Mouse (Mus musculus) heart, adult 2 months (tissue): ENCODE results near the gene Cmbl. TPM values are rescaled to one million over a fixed set of nuclear protein-coding genes. Genes with fewer than 3 reads are reported as not detected.

Experiments
- DNase-seq, 2 experiments: peaks; one replicate each; pipeline ENCODE4 v3.0.0; 2021
- H3K27ac ChIP-seq: fragments of 200-600 bp; 2 replicates; pipeline ENCODE4 v1.8.1; 2022
- H3K27me3 ChIP-seq: fragments of 200-500 bp; 2 replicates; pipeline ENCODE4 v1.6.1; 2012; ENCODE audit warnings: mild to moderate bottlenecking, low read length, inconsistent platforms, mixed read lengths; ENCODE audit not compliant: control insufficient read depth, insufficient read depth
- H3K36me3 ChIP-seq: fragments of 200-500 bp; 2 replicates; pipeline ENCODE4 v1.6.1; 2012; ENCODE audit warnings: low read length, inconsistent platforms; ENCODE audit not compliant: control insufficient read depth, insufficient read depth
- H3K4me1 ChIP-seq: fragments of 200-500 bp; 2 replicates; pipeline ENCODE4 v1.6.1; 2011; ENCODE audit warnings: low read length; ENCODE audit not compliant: control insufficient read depth, insufficient read depth
- H3K4me3 ChIP-seq: fragments of 200-600 bp; 2 replicates; pipeline ENCODE4 v1.8.1; 2022
- H3K79me2 ChIP-seq: fragments of 200-500 bp; replicated peaks from 2 replicates; pipeline ENCODE4 v1.6.1; 2012; ENCODE audit warnings: mild to moderate bottlenecking, inconsistent platforms, low read length, moderate library complexity, mixed read lengths; ENCODE audit not compliant: control insufficient read depth, insufficient read depth
- H3K9ac ChIP-seq: fragments of 200-500 bp; 2 replicates; pipeline ENCODE4 v1.6.1; 2012; ENCODE audit warnings: low read depth, mild to moderate bottlenecking, control low read depth, inconsistent platforms, low read length, mixed read lengths
- CTCF ChIP-seq: fragments of 200-600 bp; IDR thresholded peaks from 2 replicates; pipeline ENCODE4 v1.8.1; 2022; ENCODE audit warnings: antibody characterized with exemption, mild to moderate bottlenecking, moderate library complexity
- EP300 ChIP-seq: fragments of 200-500 bp; IDR thresholded peaks from 2 replicates; pipeline ENCODE4 v1.6.1; 2011; ENCODE audit warnings: low read depth, low read length, control low read depth; ENCODE audit not compliant: insufficient read depth
- POLR2A ChIP-seq: fragments of 200-500 bp; IDR thresholded peaks from 2 replicates; pipeline ENCODE4 v1.6.1; 2011; ENCODE audit warnings: mild to moderate bottlenecking, low read depth, low read length, control low read depth; ENCODE audit not compliant: insufficient read depth
- WGBS: fragments of 180-500 bp; shearing (Covaris S2); methylation state at CpG from one replicate; pipeline ENCODE4 v1.1.7; 2018; 5-methylcytosine and 5-hydroxymethylcytosine counted together
- intact Hi-C: fragments of 180-260 bp; cut with DNase I; formaldehyde crosslinking; loops from one replicate; pipeline ENCODE4 v1.15.1; 2025
- polyA plus RNA-seq: library from polyadenylated mRNA; depleted of rRNA; stranded (reverse); fragments of >200 nt; gene quantifications from 2 replicates; pipeline ENCODE4 v1.2.3, GENCODE M21; 2012
- total RNA-seq, 2 experiments: library from RNA; stranded (reverse); gene quantifications; 2 replicates each; pipeline ENCODE4 v1.2.3; 2021

Gene Cmbl
- total and polyA plus RNA-seq, 3 experiments: 27.1 to 49.6 (median 30.7) TPM

DNA sequence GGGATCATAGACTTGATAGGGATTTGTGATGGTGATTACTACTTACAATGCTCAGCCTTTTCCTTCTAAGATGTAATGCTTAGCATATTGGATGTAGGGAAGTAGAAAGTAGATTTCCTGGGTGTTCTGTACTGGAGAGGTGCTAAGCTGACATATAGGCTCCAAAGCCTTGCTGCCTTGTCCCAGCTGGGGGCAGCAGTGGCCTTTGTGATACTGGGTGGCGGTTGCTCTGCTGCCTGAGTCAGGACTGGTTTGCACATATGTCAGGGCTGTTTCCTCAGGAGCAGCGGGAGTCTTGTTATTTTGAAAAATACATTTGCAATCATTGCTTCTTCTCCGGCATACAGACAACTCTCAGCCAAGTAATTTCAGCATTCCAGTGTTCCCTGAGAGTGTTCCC lies 45.8 kb downstream of the Cmbl start:
- Histone ChIP-seq H3K79me2 (no peaks in the 10 kb centered on the region), H3K27ac (no peak overlapping the region), H3K4me3 (no peak overlapping the region), H3K27me3 (no peaks in the 10 kb centered on the region), H3K4me1 (no peaks in the 10 kb centered on the region), H3K9ac (no peak overlapping the region), H3K36me3 (no peaks in the 10 kb centered on the region)
- intact Hi-C loops: loop anchor here (10.0 kb wide), 1 partner anchor 1154 kb away; no protein-coding TSS in a partner anchor
- peak; percentile 54 for TF ChIP-seq CTCF
- TF ChIP-seq EP300: no peak
- no peak for TF ChIP-seq POLR2A
- DNase-seq: no peak
- 81% methylated on average over 3 of the region's 3 CpGs for WGBS

GRCm38 (mm10) chr15:31611976-31612375 lies 46.8 kb downstream of the Cmbl start:
- 91% methylated on average over 4 of the region's 4 CpGs for WGBS
- no peak for DNase-seq
- Histone ChIP-seq H3K4me3 (no peak overlapping the region), H3K27ac (no peak overlapping the region), H3K4me1 (no peaks in the 10 kb centered on the region), H3K9ac (no peak overlapping the region), H3K36me3 (no peaks in the 10 kb centered on the region), H3K79me2 (no peaks in the 10 kb centered on the region), H3K27me3 (no peaks in the 10 kb centered on the region)
- TF ChIP-seq EP300 (no peak), CTCF (no peak), POLR2A (no peak)
- intact Hi-C loops: loop anchor here (10.0 kb wide), 1 partner anchor 1153 kb away; no protein-coding TSS in a partner anchor

- Histone ChIP-seq H3K4me3 (no peak overlapping the region), H3K79me2 (no peaks in the 10 kb centered on the region), H3K36me3 (no peaks in the 10 kb centered on the region; the same call in 1 of the 2 replicates), H3K4me1 (no peaks in the 10 kb centered on the region), H3K9ac (no peak overlapping the region), H3K27me3 (no peaks in the 10 kb centered on the region), H3K27ac (no peak overlapping the region)
- no peak for TF ChIP-seq CTCF
- TF ChIP-seq POLR2A: no peak
- no peak for TF ChIP-seq EP300
- intact Hi-C loops: loop anchor here (10.0 kb wide), 1 partner anchor 1151 kb away; no protein-coding TSS in a partner anchor
- DNase-seq: no peak
- WGBS: 83% methylated on average over 6 of the region's 6 CpGs
Observed at GRCm38 (mm10) chr15:31613826-31614453, 48.8 kb downstream of the Cmbl start.

DNA sequence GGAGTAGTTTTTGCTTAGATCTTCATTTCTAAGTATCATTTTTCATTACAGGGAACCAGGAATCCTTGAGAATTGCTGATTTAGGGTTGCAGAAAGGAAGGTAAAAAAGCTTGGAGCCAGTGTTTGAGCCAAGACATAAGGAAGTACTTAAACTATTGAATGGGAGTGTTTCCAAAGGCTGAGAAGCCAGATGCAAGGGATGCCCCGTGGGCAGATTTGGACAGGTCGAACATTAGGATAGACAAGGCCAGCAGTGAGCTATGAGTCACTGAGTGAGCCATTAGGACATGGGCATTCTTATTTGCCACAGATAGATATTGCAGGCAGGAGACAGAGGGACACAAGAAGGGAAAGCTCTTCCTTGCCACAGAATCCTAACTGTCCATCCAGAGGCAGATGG lies 49.5 kb downstream of the Cmbl start:
- Histone ChIP-seq H3K27ac (no peak overlapping the region), H3K27me3 (no peaks in the 10 kb centered on the region), H3K79me2 (no peaks in the 10 kb centered on the region), H3K36me3 (no peaks in the 10 kb centered on the region; the same call in 1 of the 2 replicates), H3K9ac (no peak overlapping the region), H3K4me3 (no peak overlapping the region), H3K4me1 (no peaks in the 10 kb centered on the region)
- WGBS: 85% methylated on average over 2 of the region's 2 CpGs
- intact Hi-C loops: loop anchor here (10.0 kb wide), 1 partner anchor 1150 kb away; no protein-coding TSS in a partner anchor
- TF ChIP-seq POLR2A (no peak), EP300 (no peak)
- DNase-seq: no peak

DNA sequence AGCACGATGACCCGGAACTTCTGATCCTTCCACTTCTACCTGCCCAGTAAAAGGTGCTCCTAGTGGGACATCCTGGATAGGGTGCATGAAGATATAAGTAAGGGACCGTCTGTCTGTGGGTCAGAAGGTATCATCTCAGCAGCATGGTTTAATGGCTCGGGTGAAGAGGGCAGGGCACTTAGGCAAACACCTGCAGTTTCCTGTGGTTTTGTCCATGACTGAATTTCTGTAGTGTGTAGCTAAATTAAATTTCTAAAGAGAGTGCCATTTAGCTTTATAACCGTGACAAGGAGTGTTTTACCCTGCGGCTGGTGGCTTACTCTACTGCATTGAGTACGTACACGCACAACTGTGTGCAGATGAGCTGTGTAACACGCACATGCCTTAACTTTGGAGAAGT lies 52.1 kb downstream of the Cmbl start:
- Histone ChIP-seq H3K27ac (no peak overlapping the region), H3K9ac (no peak overlapping the region), H3K36me3 (no peaks in the 10 kb centered on the region; the same call in 1 of the 2 replicates), H3K79me2 (no peaks in the 10 kb centered on the region), H3K4me1 (no peaks in the 10 kb centered on the region), H3K4me3 (no peak overlapping the region), H3K27me3 (no peaks in the 10 kb centered on the region)
- 92% methylated on average over 9 of the region's 9 CpGs for WGBS
- TF ChIP-seq POLR2A: no peak
- TF ChIP-seq EP300: no peak
- TF ChIP-seq CTCF: no peak
- DNase-seq: no peak
- intact Hi-C loops: loop anchor here (10.0 kb wide), 1 partner anchor 1148 kb away; no protein-coding TSS in a partner anchor

- no peaks in the 10 kb centered on the region; the same call in 1 of the 2 replicates for H3K36me3 ChIP-seq
- H3K79me2 ChIP-seq: no peaks in the 10 kb centered on the region
- H3K9ac ChIP-seq: no peak overlapping the region
- H3K27ac ChIP-seq: no peak overlapping the region
- H3K4me1 ChIP-seq: no peaks in the 10 kb centered on the region
- H3K4me3 ChIP-seq: no peak overlapping the region
- H3K27me3 ChIP-seq: no peaks in the 10 kb centered on the region
- no peak for DNase-seq
- intact Hi-C loops: loop anchor here (10.0 kb wide), 1 partner anchor 1145 kb away; no protein-coding TSS in a partner anchor
- TF ChIP-seq POLR2A (no peak), CTCF (0 out of 2 replicates have a peak, but pooled peaks have one; percentile 3), EP300 (no peak)
- 93% methylated on average over 8 of the region's 8 CpGs for WGBS
Observed at GRCm38 (mm10) chr15:31619521-31619920, 54.3 kb downstream of the Cmbl start.
